Mouse (Mus musculus) embryonic stem cell, embryonic (primary cell): Measurements from ENCODE around the gene Oscp1.

Experiments
- CTCF ChIA-PET, 4 experiments: fragments of 300-600 bp in 2 of 4; fragments of 350-600 bp in 2 of 4; sonication (Branson Sonifier 250); formaldehyde crosslinking; loops; one replicate each; lab custom pipeline; 2022; ENCODE audit warnings: inconsistent platforms in 2 of 4; lab: Charles Lee
- POLR2A ChIA-PET, 4 experiments: fragments of 300-600 bp in 2 of 4; fragments of 350-600 bp in 2 of 4; sonication (Branson Sonifier 250); formaldehyde crosslinking; loops; one replicate each; lab custom pipeline; 2022; ENCODE audit warnings: antibody characterized with exemption in 4 of 4, inconsistent platforms in 1 of 4; lab: Charles Lee

Gene Oscp1

GRCm38 (mm10) chr4:126058134-126058996 is at the start of gene Oscp1:
TSS of gene Oscp1 (plus strand) at chr4:126058565.
- CTCF ChIA-PET: interaction anchor here (0.5 to 2.5 kb wide), 7 partner anchors 11 to 499 kb away, joined by 3 to 13 read pairs (median 4); partner anchors contain the start of genes Clspn (in 1 of the 4) and Mrps15 (in 1 of the 4)
- POLR2A ChIA-PET: interaction anchor here (0.8 to 2.7 kb wide), 18 partner anchors 9 to 441 kb away, joined by 3 to 25 read pairs (median 5); partner anchors contain the start of genes Mrps15 (in 4 of the 4), Lsm10 (in 1 of the 4) and Sh3d21 (in 1 of the 4)

- ChIA-PET CTCF (interaction anchor here in 3 of 4 experiments (0.6 to 1.1 kb wide), 5 partner anchors 14 to 801 kb away, joined by 3 to 4 read pairs (median 3); partner anchors contain the start of gene Mrps15 (in 1 of the 3)), POLR2A (no interaction called here)
Measured at GRCm38 (mm10) chr4:126017676-126018332, 40.6 kb upstream of the Oscp1 start.

DNA sequence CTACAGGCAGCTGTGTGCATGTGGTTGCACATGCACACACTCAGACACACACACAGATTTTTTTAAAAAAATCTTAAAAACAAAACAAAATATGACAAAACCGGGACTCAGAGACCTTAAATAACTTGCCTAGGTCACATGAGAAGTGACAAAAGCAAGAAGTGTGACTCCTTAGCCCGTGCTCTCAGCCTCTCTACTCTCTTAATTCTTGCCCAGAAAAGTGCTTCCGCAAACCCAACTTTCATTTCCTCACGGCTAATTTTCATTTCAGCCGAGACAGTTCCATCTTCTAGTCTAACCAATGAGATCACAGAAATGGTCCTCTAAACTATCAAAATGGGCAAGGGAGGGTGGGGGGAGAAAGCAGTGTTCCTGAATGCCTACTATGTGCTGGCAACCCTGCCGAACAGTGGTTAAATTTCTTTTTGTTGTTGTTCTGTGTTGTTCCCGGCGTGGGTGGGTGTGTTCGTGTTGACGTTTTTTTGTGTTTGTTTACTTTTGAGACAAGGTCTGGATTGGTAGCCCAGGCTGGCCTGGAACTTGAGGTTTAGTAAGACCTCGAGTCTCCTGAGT is 39.3 kb upstream of the Oscp1 start:
- ChIA-PET POLR2A (no interaction called here), CTCF (no interaction called here)

DNA sequence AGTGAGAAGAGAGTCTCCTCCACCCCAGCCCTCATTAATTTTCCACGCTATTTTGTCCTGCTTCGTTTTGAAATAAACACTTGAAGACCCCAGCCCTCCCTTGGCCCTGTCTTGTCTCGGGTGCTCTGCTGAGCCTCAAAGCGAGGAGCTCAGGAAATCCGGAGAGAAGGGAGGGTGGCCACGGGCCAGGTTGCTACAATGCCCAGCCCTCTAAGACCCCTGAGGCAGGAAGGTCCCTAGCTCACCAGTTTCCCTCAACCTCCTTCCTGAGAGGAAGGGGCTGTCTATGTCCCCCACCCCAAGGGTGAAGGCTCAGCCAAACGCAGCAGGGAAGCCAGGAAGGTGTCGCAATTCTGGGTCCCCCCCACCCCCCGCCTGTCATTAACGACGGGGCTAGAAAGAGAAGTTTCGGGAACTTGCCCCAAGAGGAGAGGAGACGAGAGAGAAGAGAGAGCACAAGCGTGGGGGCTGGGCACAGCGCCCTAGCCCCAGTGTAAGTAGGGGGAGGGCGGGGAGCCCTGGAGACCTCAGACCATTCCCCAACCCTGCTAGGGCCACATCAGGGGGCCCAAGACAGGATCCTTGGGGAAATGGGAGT is 34.0 kb upstream of the Oscp1 start, which contains the start of gene Csf3r:
TSS of gene Csf3r (plus strand) at position 248 of the 598 bp plus-strand sequence.
- CTCF ChIA-PET: interaction anchor here in 1 of 4 experiments (0.5 kb wide), 1 partner anchor 24 kb away, joined by 4 read pairs; no protein-coding TSS in a partner anchor
- POLR2A ChIA-PET: interaction anchor here in 3 of 4 experiments (0.6 to 2.6 kb wide), 10 partner anchors 10 to 64 kb away, joined by 3 to 10 read pairs (median 4); partner anchors contain the start of gene Mrps15 (in 1 of the 3)

DNA sequence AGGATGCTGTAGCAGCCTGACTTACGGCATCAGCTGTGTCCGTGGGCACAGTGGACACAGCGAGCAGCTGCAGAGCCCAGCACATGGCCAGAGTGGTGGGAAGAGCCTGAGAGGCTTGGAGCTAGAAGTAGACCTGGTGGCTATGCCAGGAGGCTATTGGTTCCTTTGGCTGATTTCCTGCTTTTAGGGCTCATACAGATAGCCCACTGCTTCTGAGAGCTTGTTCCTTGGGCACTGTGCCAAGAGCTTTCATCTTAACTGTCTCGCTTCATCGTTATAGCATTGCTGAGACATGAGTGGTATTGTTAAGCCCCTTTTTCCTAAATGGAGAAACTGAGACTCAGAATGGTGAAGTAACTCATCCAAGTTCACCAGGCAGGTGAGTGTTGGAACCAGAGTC is 32.6 kb upstream of the Oscp1 start:
- CTCF ChIA-PET: interaction anchor here in 2 of 4 experiments (0.6 to 1.1 kb wide), 2 partner anchors 40 to 110 kb away, joined by 3 read pairs; no protein-coding TSS in a partner anchor
- POLR2A ChIA-PET: interaction anchor here in 2 of 4 experiments (0.8 to 2.6 kb wide), 5 partner anchors 11 to 25 kb away, joined by 3 to 10 read pairs (median 6); partner anchors contain the start of gene Mrps15 (in 1 of the 2)

- POLR2A ChIA-PET: interaction anchor here in 1 of 4 experiments (0.7 to 1.1 kb wide), 2 partner anchors 24 to 45 kb away, joined by 3 read pairs; no protein-coding TSS in a partner anchor
- CTCF ChIA-PET: interaction anchor here in 1 of 4 experiments (0.7 kb wide), 1 partner anchor 65 kb away, joined by 3 read pairs; no protein-coding TSS in a partner anchor
Measured at GRCm38 (mm10) chr4:126027980-126028379, 30.4 kb upstream of the Oscp1 start.

- ChIA-PET POLR2A (no interaction called here), CTCF (interaction anchor here in 2 of 4 experiments (0.6 kb wide), 2 partner anchors 66 to 67 kb away, joined by 3 to 4 read pairs; no protein-coding TSS in a partner anchor)
Measured at GRCm38 (mm10) chr4:126029042-126029441, 29.3 kb upstream of the Oscp1 start.

GRCm38 (mm10) chr4:126030705-126031104 is 27.7 kb upstream of the Oscp1 start:
- CTCF ChIA-PET: interaction anchor here in 1 of 4 experiments (1.2 kb wide), 1 partner anchor 27 kb away, joined by 3 read pairs; no protein-coding TSS in a partner anchor
- POLR2A ChIA-PET: interaction anchor here in 1 of 4 experiments (0.8 to 1.6 kb wide), 2 partner anchors 8 to 34 kb away, joined by 3 read pairs; no protein-coding TSS in a partner anchor

- ChIA-PET POLR2A (interaction anchor here in 1 of 4 experiments (0.7 to 2.2 kb wide), 2 partner anchors 11 to 318 kb away, joined by 3 to 7 read pairs; partner anchors contain the start of gene Mrps15), CTCF (no interaction called here)
Measured at GRCm38 (mm10) chr4:126035413-126035812, 23.0 kb upstream of the Oscp1 start.

GRCm38 (mm10) chr4:126046851-126047585 is 11.3 kb upstream of the Oscp1 start, which contains the start of gene Mrps15:
TSS of gene Mrps15 (plus strand) at chr4:126046925.
- CTCF ChIA-PET: interaction anchor here in 3 of 4 experiments (0.6 to 2.4 kb wide), 17 partner anchors 10 to 887 kb away, joined by 3 to 13 read pairs (median 3); partner anchors contain the start of genes Lsm10 (in 1 of the 3) and Oscp1 (in 1 of the 3)
- POLR2A ChIA-PET: interaction anchor here (0.5 to 2.9 kb wide), 54 partner anchors 9 to 856 kb away, joined by 3 to 25 read pairs (median 4); partner anchors contain the start of genes Oscp1 (in 3 of the 4), Csf3r (in 2 of the 4), Lsm10 (in 1 of the 4) and Sh3d21 (in 1 of the 4)

GRCm38 (mm10) chr4:126051617-126052016 is 6.7 kb upstream of the Oscp1 start:
- POLR2A ChIA-PET: no interaction called here
- CTCF ChIA-PET: no interaction called here

GRCm38 (mm10) chr4:126057207-126058133 is 895 bp upstream of the Oscp1 start:
- POLR2A ChIA-PET: interaction anchor here (0.5 to 2.7 kb wide), 24 partner anchors 9 to 440 kb away, joined by 3 to 25 read pairs (median 4); partner anchors contain the start of genes Mrps15 (in 4 of the 4), Lsm10 (in 1 of the 4) and Sh3d21 (in 1 of the 4)
- CTCF ChIA-PET: interaction anchor here (0.5 to 2.5 kb wide), 8 partner anchors 10 to 500 kb away, joined by 3 to 13 read pairs (median 4); partner anchors contain the start of genes Clspn (in 1 of the 4) and Mrps15 (in 1 of the 4)

- POLR2A ChIA-PET: interaction anchor here in 1 of 4 experiments (1.3 kb wide), 1 partner anchor 15 kb away, joined by 4 read pairs; no protein-coding TSS in a partner anchor
- CTCF ChIA-PET: no interaction called here
Measured at GRCm38 (mm10) chr4:126058997-126059362, 615 bp downstream of the Oscp1 start.

DNA sequence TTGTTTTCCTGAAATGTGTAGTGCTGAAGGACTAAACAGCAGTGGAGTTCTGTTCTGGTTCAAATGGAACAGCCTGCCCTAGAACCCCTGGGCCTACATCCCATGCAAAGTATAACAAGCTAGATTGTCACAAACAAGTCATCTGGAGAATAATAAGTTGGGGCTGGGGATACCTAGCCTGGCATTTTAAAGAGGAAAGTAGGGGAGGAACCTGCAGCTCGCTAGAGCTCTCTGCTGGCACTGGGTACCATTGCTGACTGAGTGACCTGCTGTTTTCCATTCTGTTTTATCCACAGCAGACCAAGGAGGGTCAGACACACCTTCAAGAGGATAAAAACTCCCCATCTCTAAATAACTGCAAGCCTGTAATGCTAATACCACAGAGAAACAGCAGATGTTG is 4.5 kb downstream of the Oscp1 start:
- CTCF ChIA-PET: interaction anchor here in 3 of 4 experiments (0.6 to 1.7 kb wide), 14 partner anchors 8 to 1952 kb away, joined by 3 to 17 read pairs (median 4); no protein-coding TSS in a partner anchor

GRCm38 (mm10) chr4:126065241-126065640 is 6.9 kb downstream of the Oscp1 start:
- ChIA-PET CTCF (interaction anchor here in 1 of 4 experiments (1.6 kb wide), 1 partner anchor 14 kb away, joined by 5 read pairs; no protein-coding TSS in a partner anchor), POLR2A (interaction anchor here in 3 of 4 experiments (0.5 to 2.8 kb wide), 5 partner anchors 9 to 195 kb away, joined by 3 to 8 read pairs (median 4); partner anchors contain the start of genes Lsm10 (in 1 of the 3) and Mrps15 (in 1 of the 3))

More for the DNA sequence above, 4.5 kb downstream of the Oscp1 start:
- POLR2A ChIA-PET: interaction anchor here in 3 of 4 experiments (0.6 to 2.5 kb wide), 15 partner anchors 8 to 1468 kb away, joined by 3 to 10 read pairs (median 4); partner anchors contain the start of gene Mrps15 (in 2 of the 3)
